Mouse (Mus musculus): ENCODE data around the gene Sestd1.

GRCm38 (mm10) chr2:77173366-77173765, 107.0 kb downstream of the Sestd1 start:
- no peak for TF ChIP-seq FLI1 (IDR thresholded peaks at IDR 0.05; ENCODE audit: low read length)
- no peak for TF ChIP-seq GATA1 (IDR thresholded peaks at IDR 0.05; ENCODE audit: borderline replicate concordance, low read length)
